ENCODE assay signal across 8 mouse cellular contexts in genomic region chr16:35363150-35364062, GRCm38 (mm10). TPM values are rescaled to one million over a fixed set of nuclear protein-coding genes. Genes with fewer than 3 reads are reported as not detected.
DNase-seq lines count a peak whose midpoint lies in the region; ATAC-seq lines count a peak whose summit lies in the region.

Sec22a (minus strand) TSS chr16:35363918.

- no peaks in the 10 kb centered on the region for H3K9me3 ChIP-seq in hindbrain, embryonic 14.5 days (ENCODE audit: control insufficient read depth, low read length)

- under 1% methylated on average over 67 of the region's 67 CpGs for WGBS in hindbrain, embryonic 14.5 days

- H3K36me3 ChIP-seq in hindbrain, embryonic 14.5 days (replicated peaks; ENCODE audit: control insufficient read depth, insufficient read depth) = 0 out of 2 replicates have a peak, but pooled peaks cover 4% of the 10 kb centered on the region

- H3K4me1 ChIP-seq in hindbrain, embryonic 14.5 days (replicated peaks; ENCODE audit: control insufficient read depth, insufficient read depth, low read length) = peaks cover 6% of the 10 kb centered on the region; the same call in 1 of the 2 replicates

- H3K27ac ChIP-seq in hindbrain, embryonic 14.5 days = peak within 1 kb of the TSS; percentile 84

- peak within 1 kb of the TSS; percentile 83 for H3K9ac ChIP-seq in hindbrain, embryonic 14.5 days

- peak within 1 kb of the TSS; percentile 85 for H3K4me3 ChIP-seq in hindbrain, embryonic 14.5 days (replicated peaks; ENCODE audit: low read length)

- no peaks in the 10 kb centered on the region for H3K27me3 ChIP-seq in hindbrain, embryonic 14.5 days (ENCODE audit: control insufficient read depth, insufficient read depth, low read length)

- ATAC-seq in hindbrain, embryonic 14.5 days (ENCODE audit: low FRiP score) = peak; percentile 100

- H3K4me2 ChIP-seq in hindbrain, embryonic 14.5 days (replicated peaks) = peak within 1 kb of the TSS; percentile 85

- DNase-seq in R1 (ENCODE audit: low read depth, low spot score) = peak; percentile 96
- DNase-seq in cerebellum, postnatal 25 days = peak; percentile 96 to 98
- DNase-seq in frontal cortex, postnatal 25 days (ENCODE audit: low spot score in 2 of 2) = peak; percentile 83 to 84
- peak; percentile 96 for DNase-seq in hindbrain, embryonic 14.5 days (ENCODE audit: low spot score)
- DNase-seq in layer of hippocampus, postnatal 36 days = peak; percentile 92 to 93
- DNase-seq in lung, postnatal 36 days = peak; percentile 95
- peak; percentile 97 for DNase-seq in retina, postnatal 1 day
- peak; percentile 92 to 93 for DNase-seq in urinary bladder, adult 18-20 months (ENCODE audit: low spot score in 2 of 2)

RNA-seq across cellular contexts. Expression of gene Sec22a, which starts in this region (rescaled TPM):
- polyA plus RNA-seq in hindbrain, embryonic 14.5 days (2014; fragmentation: Nextera tagmentation; extraction: Ambion mirVana) = 44.0 and 44.1 TPM in 2 replicates
- total RNA-seq in layer of hippocampus, postnatal 36 days (2021) = 10 to 100 TPM; 15.1 TPM

Comparison
In these comparisons a context has a peak if more than half of its experiments do, and no peak if none do; other contexts are left out.
1. Peak in every context shown above with its lines: DNase-seq, ATAC-seq, H3K4me3 ChIP-seq and H3K27ac ChIP-seq.